Mouse (Mus musculus): Measurements from ENCODE around the gene Dag1.

Gene Dag1

DNA sequence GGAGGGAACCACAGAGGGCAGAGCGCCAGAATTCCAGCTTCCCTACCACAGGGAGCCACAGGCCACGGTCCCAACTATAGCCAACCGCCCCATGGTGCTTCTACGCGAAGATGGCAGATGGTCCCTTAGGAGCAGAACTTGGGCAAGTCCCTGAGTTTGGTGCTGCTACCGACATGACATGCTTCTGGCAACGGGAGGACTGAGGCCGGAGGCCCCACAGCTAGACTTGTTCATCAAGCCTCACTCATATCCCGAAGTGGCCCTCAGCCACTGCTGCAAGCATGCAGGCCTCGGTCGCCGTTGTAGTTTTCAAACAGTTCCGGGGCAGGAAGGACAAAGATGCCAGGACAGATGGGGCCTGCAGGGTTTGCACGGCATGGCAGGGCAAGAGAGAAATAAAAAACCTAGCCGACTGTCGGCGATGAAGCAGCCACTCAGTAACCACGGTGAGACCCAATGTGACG, 80.2 kb downstream of the Dag1 start:
- no peak for DNase-seq

DNA sequence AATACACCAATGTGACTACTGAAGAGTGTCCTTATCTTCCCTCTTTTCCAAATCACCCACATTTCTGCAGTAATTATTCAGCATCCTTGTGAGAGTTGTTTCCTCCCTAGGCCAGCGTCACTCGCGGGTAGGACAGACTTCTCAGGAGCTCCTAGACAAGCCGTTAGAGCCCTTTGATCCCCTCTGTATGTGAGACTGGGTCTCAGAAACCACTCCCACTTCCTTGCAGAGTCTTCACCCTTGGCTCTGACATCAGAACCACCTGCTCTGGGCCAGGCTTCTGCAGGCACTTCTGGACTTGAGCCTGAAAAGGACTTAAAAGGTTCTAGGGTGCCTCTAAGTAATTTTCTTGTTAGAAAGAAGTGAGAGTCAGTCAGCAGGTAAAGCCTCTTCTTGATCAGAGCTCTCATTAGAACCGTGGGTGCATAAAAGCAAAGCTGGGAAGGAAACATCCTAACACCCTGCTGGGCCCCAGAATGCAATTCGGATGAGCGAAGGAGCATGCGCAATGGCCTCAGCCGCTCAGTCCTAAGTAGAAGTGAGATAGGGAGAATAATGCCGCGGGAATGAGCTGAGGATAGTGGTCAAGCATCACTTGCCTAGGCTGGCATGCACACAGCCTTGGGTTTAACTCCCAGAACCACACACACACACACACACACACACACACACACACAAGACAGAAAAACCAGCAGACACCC, 80.8 kb downstream of the Dag1 start:
- DNase-seq, result no peak

DNA sequence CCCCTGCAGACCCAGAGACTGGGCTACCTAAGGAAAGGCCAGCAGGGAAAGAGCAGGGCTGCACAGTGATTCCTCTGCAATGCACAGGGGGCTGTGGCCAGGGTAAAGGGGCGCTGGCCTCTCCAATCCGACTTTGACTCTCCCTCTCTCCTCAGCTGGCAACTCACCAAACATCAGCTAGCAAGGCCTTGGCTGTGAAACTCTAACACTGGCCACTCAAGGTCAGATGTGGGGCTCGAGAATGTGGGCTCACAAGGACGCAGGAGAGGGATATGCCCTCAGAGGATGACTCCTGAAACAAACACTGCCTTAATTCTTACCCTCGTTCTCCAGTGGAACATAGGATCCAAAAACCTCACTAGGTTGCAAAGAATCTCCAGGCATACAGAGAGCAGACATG, 85.4 kb downstream of the Dag1 start:
- DNase-seq, result no peak

DNA sequence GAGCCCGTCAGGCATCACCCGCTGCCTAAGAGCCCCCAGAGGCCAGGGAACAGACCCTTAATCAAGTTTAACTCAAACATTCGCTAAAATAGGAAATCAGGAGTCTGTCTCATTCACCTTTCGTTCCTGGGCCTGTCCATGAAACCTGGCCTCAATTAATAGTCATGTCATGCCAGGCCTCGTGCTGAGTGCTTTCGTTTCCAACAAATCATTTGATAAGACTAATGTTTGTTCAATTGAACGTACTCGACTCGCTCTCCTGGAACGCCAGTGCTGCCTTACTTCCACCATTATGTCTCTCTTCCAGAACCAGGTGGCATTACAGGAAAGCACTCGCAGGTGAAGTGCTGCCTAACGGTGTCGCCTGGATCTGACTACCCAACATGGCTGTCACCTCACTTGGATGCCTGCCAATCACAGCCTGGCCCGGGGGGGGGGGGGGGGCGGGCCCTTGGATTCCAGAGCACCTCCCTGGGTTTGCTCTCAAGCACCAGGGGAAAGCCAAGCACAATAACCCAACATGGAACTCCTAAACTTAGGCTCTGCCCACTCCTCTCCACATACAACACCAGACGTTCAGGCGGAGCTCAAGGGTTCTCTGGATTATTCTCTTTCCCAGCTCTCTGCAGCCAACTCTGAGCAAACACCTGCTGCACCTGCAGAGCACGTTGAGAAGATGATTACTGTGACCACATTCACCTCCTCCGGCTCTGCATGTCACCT, 88.5 kb downstream of the Dag1 start:
- no peak for DNase-seq

DNA sequence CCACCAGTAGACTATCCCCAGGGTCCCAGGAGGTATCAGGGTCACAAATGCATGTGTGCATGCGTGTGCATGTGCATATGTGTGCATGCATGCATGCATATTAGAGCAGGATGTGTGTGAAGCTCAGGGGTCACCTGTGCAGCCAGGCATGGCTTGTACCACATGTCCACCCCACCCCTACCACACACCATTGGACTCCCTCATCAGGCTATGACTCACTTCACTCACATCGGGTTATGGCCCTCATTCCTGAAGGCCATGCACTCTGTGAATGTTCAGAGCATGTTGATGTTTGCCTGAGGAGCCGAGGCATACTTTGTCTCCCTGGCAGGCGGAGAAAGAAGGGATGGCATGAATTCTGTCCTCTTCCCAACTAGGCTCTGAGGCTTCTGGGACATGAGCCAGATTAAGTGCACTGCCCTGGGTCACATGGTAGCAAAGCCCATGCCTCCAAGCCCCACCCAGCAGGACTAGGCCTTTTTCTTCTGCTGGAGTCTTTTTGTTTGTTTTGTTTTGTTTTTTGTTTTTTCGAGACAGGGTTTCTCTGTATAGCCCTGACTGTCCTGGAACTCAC, 90.9 kb downstream of the Dag1 start:
- no peak for DNase-seq

DNA sequence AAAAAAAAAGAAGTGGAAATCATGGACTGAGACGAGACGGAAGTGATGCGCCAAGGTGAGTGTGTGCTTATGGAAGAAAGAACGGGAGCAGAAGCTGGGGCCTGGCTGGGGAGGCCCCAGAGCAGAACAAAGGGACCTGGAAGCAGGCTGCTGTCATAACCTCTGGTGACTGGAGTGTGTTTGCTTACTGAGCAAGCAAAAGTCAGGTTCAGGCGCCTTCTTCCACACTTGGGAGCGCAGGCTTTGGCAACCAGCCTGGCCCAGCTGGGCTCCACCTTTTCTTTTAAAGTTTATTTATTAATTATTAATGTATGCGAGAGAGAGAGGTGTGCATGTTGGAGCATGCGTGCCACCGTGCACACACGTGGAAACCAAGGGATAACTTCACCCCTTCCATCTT, 94.0 kb downstream of the Dag1 start:
- peak; percentile 28 to 59 for DNase-seq

DNA sequence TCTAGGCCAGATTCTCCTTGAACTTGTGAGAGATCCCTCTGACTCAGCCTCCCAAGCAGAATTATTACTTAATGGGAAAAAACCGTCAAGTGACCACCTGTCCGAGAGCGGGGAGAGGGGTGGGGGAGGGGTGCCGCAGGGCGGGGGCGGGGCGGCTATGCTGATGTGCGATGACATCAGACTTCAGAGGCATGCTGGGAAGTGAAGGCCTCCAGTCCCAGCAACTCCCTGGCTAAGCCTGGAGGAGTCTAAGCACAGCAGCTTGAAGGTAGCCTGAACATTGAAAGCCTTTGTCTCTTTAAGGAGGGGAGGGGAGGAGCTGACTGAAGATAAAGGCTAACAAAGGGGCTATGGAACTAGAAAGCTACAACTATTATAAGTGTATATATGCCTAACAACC, 98.6 kb downstream of the Dag1 start:
- DNase-seq, result no peak

DNA sequence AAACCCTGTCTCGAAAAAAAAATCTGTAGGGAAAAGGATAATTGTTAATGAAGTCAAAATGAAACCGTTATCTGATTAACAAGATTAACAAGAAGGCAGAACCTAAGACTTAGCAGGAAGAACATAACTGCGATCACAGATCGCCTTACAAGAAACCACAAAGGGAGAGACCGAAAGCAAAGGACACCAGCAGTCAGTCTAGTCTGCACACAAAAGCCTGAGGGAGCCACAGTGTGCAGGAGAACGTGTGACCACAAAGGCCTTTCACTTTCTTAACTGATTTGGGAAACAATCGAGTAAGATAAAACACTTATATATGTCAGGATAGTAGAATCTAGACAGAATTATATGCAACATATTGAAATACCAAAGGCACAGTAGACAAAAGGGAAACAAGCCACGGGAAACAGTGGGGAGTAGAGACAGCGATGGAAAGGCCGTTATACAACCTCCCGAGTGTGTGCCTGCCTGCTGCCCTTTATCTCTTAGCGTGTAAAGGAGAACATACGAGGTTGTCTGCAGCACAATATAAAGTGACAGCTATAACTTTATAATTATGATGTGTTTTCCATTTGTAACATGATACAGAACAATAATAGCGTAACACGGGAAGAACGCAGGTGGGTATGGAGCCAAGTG, 100.0 kb downstream of the Dag1 start:
- DNase-seq, result no peak

DNA sequence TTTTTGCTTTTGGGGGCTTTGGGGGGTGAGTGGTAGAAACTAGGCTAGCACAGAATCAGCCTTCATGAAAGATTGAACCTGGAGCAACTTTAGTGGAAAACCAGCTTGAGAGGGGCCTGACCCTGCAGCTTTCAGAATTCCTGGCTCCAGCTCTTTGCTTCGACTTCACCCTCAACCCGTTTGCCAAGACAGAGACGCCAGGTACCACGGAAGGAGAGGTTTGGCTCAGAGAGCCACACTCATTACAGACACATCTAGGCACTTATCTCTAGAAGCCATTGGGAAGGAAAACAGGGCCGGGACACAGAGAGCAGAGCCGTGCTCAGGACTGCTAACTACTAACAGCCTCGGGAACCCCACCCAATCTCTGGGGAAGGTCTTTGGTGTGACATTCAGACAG, 105.9 kb downstream of the Dag1 start:
- no peak for DNase-seq

DNA sequence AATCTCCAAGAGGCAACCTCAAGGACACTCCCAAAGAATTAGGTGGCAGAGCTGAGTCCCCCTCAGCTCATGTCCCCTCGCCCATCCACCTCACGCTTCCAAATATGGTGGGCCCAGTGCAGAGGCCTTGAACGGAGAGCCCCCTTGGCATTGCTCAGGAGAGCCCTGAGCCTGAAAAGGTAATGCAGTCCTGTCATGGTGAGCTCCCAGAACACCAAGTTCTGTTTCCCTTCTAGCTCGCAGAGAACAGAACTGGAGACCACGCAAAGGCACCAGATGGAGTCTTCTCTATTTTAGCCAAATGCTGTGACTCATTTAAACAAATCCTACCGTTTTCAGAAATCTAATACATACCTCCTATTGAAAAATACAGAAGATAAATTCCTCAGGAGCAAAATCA, 106.3 kb downstream of the Dag1 start:
- DNase-seq, result no peak

DNA sequence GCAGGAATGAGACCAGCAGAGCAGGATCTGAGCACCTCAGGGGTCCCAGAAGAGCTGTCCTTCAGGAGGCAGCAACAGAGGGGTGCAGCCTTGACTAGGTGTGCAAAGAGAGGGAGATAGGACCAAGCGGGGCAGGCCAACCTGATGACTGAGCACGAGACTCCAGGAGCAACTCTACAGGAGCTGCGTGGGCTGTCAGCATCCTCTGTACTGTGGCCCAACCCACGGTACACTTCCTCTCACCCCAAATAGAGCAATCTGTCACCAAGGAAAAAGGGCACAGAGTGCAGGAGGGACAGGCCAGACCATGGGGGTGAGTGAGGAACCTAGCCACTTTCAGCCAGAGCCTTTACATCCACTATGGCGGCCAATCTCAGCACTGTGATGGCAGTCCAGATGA, 107.0 kb downstream of the Dag1 start:
- no peak for DNase-seq

DNA sequence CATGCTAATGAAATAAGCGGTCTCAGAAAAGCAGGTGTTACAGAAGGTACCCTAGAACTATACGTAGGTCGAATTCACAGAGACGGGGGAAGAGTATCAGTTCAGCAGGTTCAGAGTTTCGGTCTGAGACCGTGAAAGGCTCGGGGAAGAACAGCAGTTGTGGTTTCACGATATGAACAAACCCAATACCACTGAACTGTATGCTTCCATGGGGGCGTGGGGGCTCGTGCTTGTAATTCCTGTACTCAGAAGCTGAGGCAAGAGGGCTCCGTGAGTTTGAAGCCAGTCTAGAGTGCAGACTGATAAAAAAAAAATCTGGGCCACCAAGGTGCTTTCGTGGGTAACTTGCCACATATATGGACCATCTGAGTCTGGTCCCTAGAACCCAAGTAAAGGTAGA, 108.9 kb downstream of the Dag1 start:
- no peak for DNase-seq

Data from lung, postnatal 4 days (tissue).